Mouse (Mus musculus): ENCODE results near the gene Id3.

The Id3 gene

DNA sequence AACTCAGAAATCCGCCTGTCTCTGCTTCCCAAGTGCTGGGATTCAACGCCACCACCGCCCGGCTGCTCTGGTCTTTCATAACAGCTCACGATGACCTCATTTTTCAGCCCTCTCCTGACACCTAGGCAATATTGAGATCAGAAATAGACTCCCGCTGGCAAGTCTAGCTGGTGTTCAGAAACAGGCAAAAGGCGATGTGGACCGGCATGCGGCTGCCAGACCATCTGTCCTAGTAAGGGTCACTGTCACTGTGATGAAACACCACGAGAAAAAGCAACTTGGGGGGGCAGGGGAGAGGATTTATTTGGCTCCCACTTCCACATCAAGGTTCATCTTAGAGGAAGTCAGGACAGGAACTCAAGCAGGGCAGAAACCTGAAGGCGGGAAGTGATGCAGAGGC is 17.8 kb upstream of the Id3 start:
- no peak for DNase-seq

DNA sequence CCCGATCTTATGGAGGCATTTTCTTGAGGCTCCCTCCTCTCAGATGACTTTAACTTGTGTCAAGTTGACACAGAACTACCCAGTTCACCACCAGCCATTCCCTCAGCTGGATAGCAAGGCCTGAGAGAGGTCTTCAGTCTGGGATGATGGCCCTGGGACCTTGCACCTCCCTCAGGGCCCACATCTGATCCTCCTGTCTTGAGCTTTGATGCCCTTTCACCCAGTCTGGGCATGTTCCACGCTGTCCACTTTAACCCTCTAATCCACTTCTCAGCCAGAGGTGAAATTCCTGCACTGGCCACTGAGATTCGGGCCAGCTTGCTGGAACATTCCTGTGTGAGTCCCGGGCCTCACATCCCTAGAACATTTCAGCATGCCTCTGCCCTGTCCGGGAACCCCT is 17.3 kb upstream of the Id3 start:
- DNase-seq: peak; percentile 36

GRCm38 (mm10) chr4:136127670-136128069 is 15.6 kb upstream of the Id3 start:
- no peak for DNase-seq

GRCm38 (mm10) chr4:136129842-136130241 is 13.5 kb upstream of the Id3 start:
- no peak for DNase-seq

GRCm38 (mm10) chr4:136133801-136134200 is 9.5 kb upstream of the Id3 start:
- no peak for DNase-seq

GRCm38 (mm10) chr4:136134418-136134977 is 8.8 kb upstream of the Id3 start:
- no peak for DNase-seq

GRCm38 (mm10) chr4:136134978-136135873 is 8.1 kb upstream of the Id3 start:
- peak; percentile 49 for DNase-seq

DNA sequence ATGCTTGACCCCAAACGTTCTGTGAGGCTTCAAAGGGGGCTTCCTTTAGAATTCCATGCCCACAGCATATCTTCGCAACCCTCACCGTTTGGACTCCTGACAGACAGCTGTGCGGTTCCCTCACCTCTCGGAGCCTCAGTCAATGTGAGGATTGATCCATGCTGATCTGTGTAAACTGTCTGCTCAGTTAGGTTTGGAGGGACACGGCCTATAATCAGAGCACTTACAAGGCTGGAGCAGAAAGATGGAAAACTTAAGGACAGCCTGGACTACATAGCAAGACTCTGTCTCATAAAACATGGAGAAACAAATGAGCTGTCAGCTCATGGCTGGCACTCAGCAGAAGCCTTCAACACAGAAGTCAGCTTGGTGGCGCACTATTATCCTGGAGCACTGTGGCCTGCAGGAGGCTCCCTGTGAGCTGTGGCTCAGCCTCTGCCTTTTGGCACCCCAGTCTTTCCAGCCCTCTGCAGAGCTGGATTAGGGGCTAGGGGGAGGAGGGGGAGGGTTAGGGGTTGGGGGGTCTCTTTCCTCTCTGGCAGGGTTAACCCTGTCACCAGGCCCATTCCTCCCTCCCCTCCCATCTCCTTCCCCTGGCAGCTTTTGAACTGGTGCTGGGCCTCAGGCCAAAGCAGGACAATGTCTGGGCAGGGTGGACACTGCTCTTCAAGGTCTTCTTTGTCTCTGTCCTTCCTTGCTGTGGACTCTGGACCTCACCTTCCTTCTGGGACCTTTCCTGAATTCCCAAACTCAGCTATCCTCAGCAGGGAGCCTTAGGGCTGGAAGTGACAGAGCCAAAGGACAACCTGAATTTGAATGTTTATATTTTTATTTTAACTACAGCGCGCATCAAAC is 7.2 kb upstream of the Id3 start:
- DNase-seq: peak; percentile 57

DNA sequence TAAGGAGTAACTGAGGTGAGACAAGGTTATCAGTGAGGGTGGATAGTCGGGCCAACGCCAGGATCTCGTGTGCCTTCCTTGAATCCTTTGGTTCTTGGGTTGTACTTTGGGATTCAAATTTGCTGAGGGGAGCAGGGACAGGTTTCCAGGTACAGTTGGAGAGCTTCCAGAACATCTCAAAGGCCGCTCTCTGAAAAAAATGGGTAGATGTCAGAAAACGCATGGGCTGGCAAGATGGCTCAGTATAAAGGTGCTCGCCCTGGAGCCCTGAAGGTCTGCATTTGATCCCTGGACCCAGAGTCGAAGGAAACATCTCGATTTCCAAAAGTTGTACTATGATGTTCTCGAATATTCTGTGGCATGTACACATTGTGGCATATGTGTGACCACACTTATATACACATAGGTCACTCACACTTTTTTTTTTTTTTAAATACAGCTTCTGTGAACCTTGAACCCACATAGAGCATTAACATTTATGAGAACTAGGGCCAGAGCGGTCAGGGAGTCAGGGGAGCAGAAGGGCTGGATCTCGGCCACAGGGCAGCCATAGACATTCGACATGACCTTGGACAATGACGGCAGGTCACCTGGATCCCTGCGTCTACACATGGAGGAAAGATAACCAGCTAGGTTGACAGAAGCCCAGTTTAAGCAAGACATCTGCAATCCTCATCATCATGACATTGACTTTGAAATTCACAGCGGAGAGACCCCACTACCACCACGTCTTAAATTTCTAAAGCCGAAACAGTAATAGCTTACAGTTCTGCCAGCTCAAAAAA is 3.8 kb upstream of the Id3 start:
- DNase-seq: peak; percentile 29

- DNase-seq: peak; percentile 93
These were observed 2.7 kb upstream of the Id3 start for GRCm38 (mm10) chr4:136140327-136141250.

DNA sequence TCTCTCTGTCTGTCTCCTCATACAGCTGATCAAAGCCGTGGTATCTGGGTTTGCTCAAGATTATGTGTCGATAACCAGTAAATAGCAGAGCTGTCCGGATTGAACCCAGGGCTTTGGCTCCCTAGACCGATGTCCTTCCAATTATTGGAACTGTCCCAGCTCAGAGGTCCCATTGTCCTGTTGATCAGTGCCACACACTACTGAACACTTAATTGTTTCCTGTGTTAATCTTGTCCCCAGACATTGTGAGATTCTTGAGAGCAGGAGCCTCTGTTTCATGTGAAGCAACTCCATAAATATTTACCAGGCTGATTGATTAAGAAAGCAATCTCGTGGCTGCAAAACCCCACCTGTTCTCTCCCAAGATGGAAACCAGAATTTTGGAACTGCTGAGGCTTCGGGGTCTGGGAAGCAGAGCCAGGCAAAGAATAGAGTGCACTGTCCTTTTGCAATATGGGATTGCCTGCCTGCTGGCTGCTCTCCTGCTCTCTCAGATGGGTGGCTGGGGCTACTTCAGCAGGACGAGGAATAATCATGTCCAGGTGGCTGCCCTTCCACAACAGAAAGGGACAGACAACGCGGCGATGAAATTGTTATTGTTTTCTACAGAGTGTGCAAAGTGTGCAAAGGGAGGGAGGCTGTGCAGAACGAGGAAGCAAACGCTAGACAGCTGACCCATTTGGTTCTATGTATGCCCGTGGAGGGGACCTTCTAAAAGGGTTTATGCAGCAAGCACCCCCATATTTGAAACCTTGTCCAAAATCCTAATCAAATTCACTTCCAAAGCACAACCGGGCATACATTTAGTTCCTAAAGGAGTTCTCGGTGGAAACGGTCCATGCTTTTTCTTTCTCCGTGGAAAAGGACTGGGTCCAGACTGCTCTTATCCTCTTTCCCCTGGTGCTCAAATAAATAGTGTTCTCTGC is 767 bp upstream of the Id3 start:
- DNase-seq: peak; percentile 41

DNA sequence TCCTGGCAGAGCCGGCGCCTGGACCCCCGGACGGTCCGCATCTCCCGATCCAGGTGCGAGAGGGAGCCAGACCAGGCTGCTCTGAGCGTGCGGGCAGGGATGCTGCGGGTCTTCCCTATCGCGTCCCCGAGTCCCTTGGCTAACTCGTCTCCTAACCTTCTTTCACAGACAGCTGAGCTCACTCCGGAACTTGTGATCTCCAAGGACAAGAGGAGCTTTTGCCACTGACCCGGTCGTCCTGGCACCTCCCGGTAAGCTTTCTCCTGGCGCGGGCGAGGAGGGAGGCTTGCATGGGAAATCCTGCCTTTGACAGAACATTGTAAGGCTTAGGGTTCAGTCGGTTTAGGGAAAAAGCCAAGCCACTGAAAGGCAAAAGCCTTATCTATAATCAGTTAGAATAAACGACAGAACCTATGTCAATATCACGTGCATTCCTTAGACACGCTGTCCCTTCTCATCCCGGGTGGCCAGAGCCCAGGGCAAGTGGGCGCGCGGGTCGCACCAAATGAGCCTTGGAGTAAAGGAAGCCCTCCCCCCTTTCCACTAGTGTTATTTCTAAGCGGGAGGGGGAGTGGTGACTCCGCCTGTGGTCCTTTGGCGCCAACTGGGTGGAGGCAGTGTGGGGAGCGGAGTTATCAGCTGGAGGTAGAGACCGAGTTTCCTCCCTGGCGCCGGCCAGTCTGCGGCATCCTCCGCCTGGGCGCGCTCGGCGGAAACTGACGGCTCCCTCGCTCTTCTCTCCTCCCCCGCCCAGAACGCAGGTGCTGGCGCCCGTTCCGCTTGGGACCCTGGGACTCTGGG is 1.0 kb downstream of the Id3 start:
- peak; percentile 84 for DNase-seq

- no peak for DNase-seq
These were observed 1.6 kb downstream of the Id3 start for GRCm38 (mm10) chr4:136144927-136145292.

- peak; percentile 25 for DNase-seq
These were observed 2.1 kb downstream of the Id3 start for GRCm38 (mm10) chr4:136145362-136145885.

GRCm38 (mm10) chr4:136145991-136146711 is 2.9 kb downstream of the Id3 start:
- no peak for DNase-seq

- DNase-seq: peak; percentile 45
These were observed 3.4 kb downstream of the Id3 start for GRCm38 (mm10) chr4:136146712-136147154.

DNA sequence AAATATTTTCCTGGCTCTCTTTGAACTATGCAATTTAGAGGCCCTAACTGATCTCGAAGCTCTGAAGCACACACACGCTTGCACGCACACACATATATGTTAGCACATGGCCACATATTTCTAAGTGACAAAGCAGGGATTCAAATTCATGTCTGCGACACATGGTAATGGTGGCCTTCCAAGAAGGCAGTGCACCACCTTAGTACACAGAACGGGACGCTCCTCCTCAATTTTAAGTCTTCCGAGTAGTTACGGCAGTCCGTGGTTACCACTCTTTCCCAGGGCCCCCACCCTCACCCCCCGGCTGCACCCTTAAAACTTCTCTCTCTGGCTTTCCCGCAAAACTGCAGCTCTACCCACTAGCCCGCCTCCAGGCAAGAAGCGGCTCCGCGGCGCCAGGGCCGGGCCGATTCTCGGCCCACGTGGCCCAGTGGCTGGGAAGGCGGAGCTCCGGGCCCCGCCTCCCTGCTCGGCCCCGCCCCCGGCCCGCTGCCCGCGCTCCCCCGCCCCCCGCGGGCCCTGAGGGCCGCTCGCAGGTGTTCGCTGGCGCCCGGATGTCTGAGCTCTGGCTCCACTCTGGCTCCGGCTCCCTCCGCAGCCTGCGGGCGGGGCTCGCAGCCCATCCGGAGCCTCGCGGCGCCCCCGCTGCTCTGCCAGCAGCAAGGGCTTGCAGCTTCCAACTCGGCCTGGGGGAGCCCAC is 4.3 kb downstream of the Id3 start:
- DNase-seq: peak; percentile 90

Data from kidney, adult 18-20 months (tissue).